Mouse (Mus musculus) CH12.LX (cell line): Measurements from ENCODE around the gene Txlng. TPM values are rescaled to one million over a fixed set of nuclear protein-coding genes. Genes with fewer than 3 reads are reported as not detected.

Experiments used
- DNase-seq: peaks from one replicate; pipeline ENCODE4 v3.0.0-alpha.2; 2013; ENCODE audit errors: extremely low read depth
- H3K27ac ChIP-seq: 2 replicates; pipeline ENCODE4 v1.5.1; 2012; ENCODE audit warnings: low read depth, mild to moderate bottlenecking, control low read depth, moderate library complexity; ENCODE audit not compliant: insufficient read depth
- H3K27me3 ChIP-seq: replicated peaks from 2 replicates; pipeline ENCODE3; 2012; ENCODE audit warnings: inconsistent platforms
- H3K36me3 ChIP-seq, 2 experiments: replicated peaks in 1 of 2; 2 replicates each; pipeline versions ENCODE3 to v1.6.1; 2012; ENCODE audit warnings: inconsistent platforms in 1 of 2, low read length in 1 of 2, mild to moderate bottlenecking in 1 of 2, mixed read lengths in 1 of 2, moderate library complexity in 1 of 2; ENCODE audit not compliant: control insufficient read depth in 1 of 2, insufficient read depth in 1 of 2
- H3K4me1 ChIP-seq, 2 experiments: 2 replicates each; pipeline ENCODE4 v1.6.1; 2012; ENCODE audit warnings: inconsistent platforms in 1 of 2, moderate library complexity in 1 of 2; ENCODE audit not compliant: insufficient read depth in 2 of 2, control insufficient read depth in 1 of 2
- H3K4me2 ChIP-seq: 2 replicates; pipeline ENCODE4 v1.6.1; 2012; ENCODE audit warnings: low read depth, mild to moderate bottlenecking, control low read depth; ENCODE audit not compliant: poor library complexity, insufficient read depth, severe bottlenecking
- H3K4me3 ChIP-seq, 3 experiments: fragments of 150-350 bp in 1 of 3; sonication (generic) in 1 of 3; replicated peaks in 1 of 3; 2 replicates each; pipeline versions ENCODE3 to v1.5.1; 2011 to 2012; ENCODE audit warnings: low read depth in 2 of 3, low read length in 2 of 3, mild to moderate bottlenecking in 2 of 3, moderate library complexity in 2 of 3, control low read depth in 1 of 3, improper control_type of control experiment in 1 of 3, inconsistent platforms in 1 of 3, mixed read lengths in 1 of 3; ENCODE audit not compliant: poor library complexity in 1 of 3
- H3K79me2 ChIP-seq: replicated peaks from 2 replicates; pipeline ENCODE4 v1.6.1; 2012; ENCODE audit warnings: mild to moderate bottlenecking, moderate library complexity; ENCODE audit not compliant: control insufficient read depth, poor library complexity, insufficient read depth, severe bottlenecking; ENCODE audit errors: extremely low read depth
- H3K9ac ChIP-seq: 2 replicates; pipeline ENCODE4 v1.6.1; 2012; ENCODE audit warnings: low read depth, mild to moderate bottlenecking, control low read depth, moderate library complexity; ENCODE audit not compliant: insufficient read depth
- H3K9me3 ChIP-seq: replicated peaks from 2 replicates; pipeline ENCODE3; 2012; ENCODE audit warnings: low read length, inconsistent platforms, mixed read lengths
- CHD1 ChIP-seq: IDR thresholded peaks from 2 replicates; pipeline ENCODE4 v1.6.1; 2012; ENCODE audit warnings: low read depth, low read length, improper control_type of control experiment, inconsistent platforms
- CHD2 ChIP-seq: IDR thresholded peaks from 2 replicates; pipeline ENCODE4 v1.6.1; 2011; ENCODE audit warnings: low read length, improper control_type of control experiment
- CTCF ChIP-seq, 2 experiments: IDR thresholded peaks in 1 of 2; conservative IDR thresholded peaks in 1 of 2; 2 replicates each; pipeline ENCODE4 v1.5.1; 2011 to 2012; ENCODE audit warnings: low read depth in 2 of 2, low read length in 2 of 2, improper control_type of control experiment in 1 of 2, inconsistent platforms in 1 of 2, mild to moderate bottlenecking in 1 of 2, moderate library complexity in 1 of 2
- E2F4 ChIP-seq: IDR thresholded peaks from 2 replicates; pipeline ENCODE4 v1.6.1; 2011; ENCODE audit warnings: low read depth, low read length, improper control_type of control experiment; ENCODE audit not compliant: insufficient replicate concordance
- EP300 ChIP-seq: IDR thresholded peaks from 2 replicates; pipeline ENCODE4 v1.6.1; 2011; ENCODE audit warnings: low read length, improper control_type of control experiment
- IRF4 ChIP-seq: IDR thresholded peaks from 2 replicates; pipeline ENCODE4 v1.6.1; 2014; ENCODE audit warnings: low read depth, mild to moderate bottlenecking, inconsistent platforms, low read length, improper control_type of control experiment
- JUND ChIP-seq: conservative IDR thresholded peaks from 2 replicates; pipeline ENCODE4 v1.6.1; 2011; ENCODE audit warnings: low read depth, low read length, improper control_type of control experiment
- KAT2A ChIP-seq: IDR thresholded peaks from 2 replicates; pipeline ENCODE4 v1.6.1; 2012; ENCODE audit warnings: low read length, improper control_type of control experiment, inconsistent platforms; ENCODE audit not compliant: insufficient replicate concordance
- MAFK ChIP-seq: IDR thresholded peaks from 2 replicates; pipeline ENCODE4 v1.6.1; 2011; ENCODE audit warnings: low read length, improper control_type of control experiment; ENCODE audit not compliant: insufficient replicate concordance
- MAX ChIP-seq: IDR thresholded peaks from 2 replicates; pipeline ENCODE4 v1.6.1; 2011; ENCODE audit warnings: low read length, improper control_type of control experiment
- MAZ ChIP-seq: IDR thresholded peaks from 2 replicates; pipeline ENCODE4 v1.6.1; 2012; ENCODE audit warnings: low read depth, mild to moderate bottlenecking, inconsistent platforms, low read length, improper control_type of control experiment, moderate library complexity
- MEF2A ChIP-seq: IDR thresholded peaks from 2 replicates; pipeline ENCODE4 v1.6.1; 2014; ENCODE audit warnings: low read depth, mild to moderate bottlenecking, inconsistent platforms, low read length, improper control_type of control experiment, borderline replicate concordance
- MXI1 ChIP-seq: IDR thresholded peaks from 2 replicates; pipeline ENCODE4 v1.6.1; 2011; ENCODE audit warnings: mild to moderate bottlenecking, low read depth, low read length, improper control_type of control experiment
- MYC ChIP-seq: IDR thresholded peaks from 2 replicates; pipeline ENCODE4 v1.6.1; 2011; ENCODE audit warnings: low read depth, mild to moderate bottlenecking, improper control_type of control experiment, low read length
- NELFE ChIP-seq: IDR thresholded peaks from 2 replicates; pipeline ENCODE4 v1.6.1; 2011; ENCODE audit warnings: low read depth, low read length, improper control_type of control experiment
- PAX5 ChIP-seq: IDR thresholded peaks from 2 replicates; pipeline ENCODE4 v1.6.1; 2012; ENCODE audit warnings: low read length, inconsistent platforms, mixed read lengths
- POLR2A ChIP-seq: IDR thresholded peaks from 2 replicates; pipeline ENCODE4 v1.6.1; 2011; ENCODE audit warnings: low read depth, mild to moderate bottlenecking, improper control_type of control experiment, low read length
- POLR2AphosphoS2 ChIP-seq: IDR thresholded peaks from 2 replicates; pipeline ENCODE4 v1.6.1; 2011; ENCODE audit warnings: low read depth, low read length, improper control_type of control experiment
- RAD21 ChIP-seq: IDR thresholded peaks from 2 replicates; pipeline ENCODE4 v1.6.1; 2011; ENCODE audit warnings: low read depth, mild to moderate bottlenecking, low read length, improper control_type of control experiment, moderate library complexity
- RCOR1 ChIP-seq: conservative IDR thresholded peaks from 2 replicates; pipeline ENCODE4 v1.6.1; 2012; ENCODE audit warnings: low read depth, mild to moderate bottlenecking, inconsistent platforms, low read length, improper control_type of control experiment
- SIN3A ChIP-seq: IDR thresholded peaks from 2 replicates; pipeline ENCODE4 v1.6.1; 2012; ENCODE audit warnings: low read length, improper control_type of control experiment, inconsistent platforms
- SMC3 ChIP-seq: IDR thresholded peaks from 2 replicates; pipeline ENCODE4 v1.6.1; 2011; ENCODE audit warnings: low read depth, low read length, improper control_type of control experiment
- TBP ChIP-seq: conservative IDR thresholded peaks from 2 replicates; pipeline ENCODE4 v1.6.1; 2011; ENCODE audit warnings: low read depth, low read length, improper control_type of control experiment
- TCF12 ChIP-seq: IDR thresholded peaks from 2 replicates; pipeline ENCODE4 v1.6.1; 2014; ENCODE audit warnings: low read depth, mild to moderate bottlenecking, inconsistent platforms, low read length, improper control_type of control experiment
- USF1 ChIP-seq: IDR thresholded peaks from 2 replicates; pipeline ENCODE4 v1.6.1; 2014; ENCODE audit warnings: low read depth, mild to moderate bottlenecking, inconsistent platforms, low read length, improper control_type of control experiment
- USF2 ChIP-seq: conservative IDR thresholded peaks from 2 replicates; pipeline ENCODE4 v1.6.1; 2011; ENCODE audit warnings: low read depth, low read length, improper control_type of control experiment
- ZC3H11A ChIP-seq: IDR thresholded peaks from 2 replicates; pipeline ENCODE4 v1.6.1; 2012; ENCODE audit warnings: low read depth, mild to moderate bottlenecking, inconsistent platforms, low read length, improper control_type of control experiment
- ZMIZ1 ChIP-seq: IDR thresholded peaks from 2 replicates; pipeline ENCODE4 v1.6.1; 2012; ENCODE audit warnings: low read depth, mild to moderate bottlenecking, inconsistent platforms, low read length, improper control_type of control experiment
- ZNF384 ChIP-seq: IDR thresholded peaks from 2 replicates; pipeline ENCODE4 v1.6.1; 2012; ENCODE audit warnings: low read depth, low read length, improper control_type of control experiment, inconsistent platforms
- dilution Hi-C: fragments of 300-500 bp; cut with MboI; formaldehyde crosslinking; loops from 2 replicates; pipeline ENCODE4 v1.14.3; 2020; ENCODE audit warnings: low sequenced_read_pairs; ENCODE audit not compliant: extremely low pct_unique_long_range_greater_than_20kb, extremely low pct_ligation_motif_present
- in situ Hi-C: fragments of 300-500 bp; cut with MboI; formaldehyde crosslinking; loops from 3 replicates; pipeline ENCODE4 v1.14.3; 2019; ENCODE audit warnings: low sequenced_read_pairs, low pct_ligation_motif_present, low pct_unique_long_range_greater_than_20kb, mixed read lengths
- polyA plus RNA-seq: library from polyadenylated mRNA; unstranded; fragments of >175 nt; gene quantifications from 2 replicates; pipeline ENCODE4 v1.2.1, GENCODE M21; 2012; ENCODE audit warnings: low read depth; ENCODE audit not compliant: insufficient read length
- total RNA-seq, 2 experiments: library from RNA; depleted of rRNA; stranded (reverse); fragments of 300-350 nt in 1 of 2; fragments of >200 nt in 1 of 2; gene quantifications; 2 replicates each; pipeline ENCODE4 v1.2.3; 2012 to 2014

The Txlng gene
- total and polyA plus RNA-seq, 3 experiments: 12.7 to 29.2 (median 22.1) TPM

- Histone ChIP-seq H3K4me1 (peaks cover 2 to 11% of the 10 kb centered on the region in 2 experiments; a peak in 2 of 4 replicates), H3K79me2 (peaks cover 51% of the 10 kb centered on the region), H3K4me2 (peak overlapping the region; percentile 50; the same call in 1 of the 2 replicates), H3K4me3 (peak overlapping the region; percentile 59 to 87 (median 71)), H3K27ac (no peak overlapping the region), H3K9me3 (no peaks in the 10 kb centered on the region), H3K36me3 (peaks cover 16 to 18% of the 10 kb centered on the region in 2 experiments), H3K9ac (peak overlapping the region; percentile 98), H3K27me3 (no peaks in the 10 kb centered on the region)
- TF ChIP-seq POLR2AphosphoS2 (peak; percentile 46; the same call in 1 of the 2 replicates), RCOR1 (no peak), MAFK (no peak), MAX (no peak), TCF12 (no peak), TBP (no peak), ZMIZ1 (no peak), E2F4 (no peak), USF1 (no peak), CTCF (conservative IDR thresholded peaks at IDR 0.05 in 1 of 2, IDR thresholded peaks at IDR 0.05 in 1 of 2; ENCODE audit: low read depth in 2 of 2, low read length in 2 of 2) (peak in 1 of 2 experiments; percentile 36; a peak in 2 of 4 replicates), CHD2 (no peak), MYC (no peak), POLR2A (no peak), KAT2A (no peak), USF2 (no peak), MEF2A (no peak), JUND (no peak), IRF4 (no peak), MXI1 (no peak), ZNF384 (no peak), PAX5 (no peak), SIN3A (peak; percentile 56), RAD21 (peak; percentile 15), ZC3H11A (no peak), SMC3 (no peak), EP300 (no peak), MAZ (no peak), NELFE (no peak), CHD1 (0 out of 2 replicates have a peak, but pooled peaks have one; percentile 57)
- DNase-seq: no peak
- dilution Hi-C loops (no loop called here), in situ Hi-C loops (loop anchor here (10.0 kb wide), 1 partner anchor 47 kb away; no protein-coding TSS in a partner anchor)
Measured at GRCm38 (mm10) chrX:162761716-162762395, 67.4 kb downstream of the Txlng start.
